Mouse (Mus musculus) C2C12 (cell line): ENCODE measurements around the gene Cyp2t4. TPM values are rescaled to one million over a fixed set of nuclear protein-coding genes. Genes with fewer than 3 reads are reported as not detected.

Experiments
- H3K27me3 ChIP-seq: one replicate; pipeline ENCODE4 v1.6.1; 2011; ENCODE audit not compliant: control insufficient read depth, insufficient read depth, insufficient read length
- H3K36me3 ChIP-seq: one replicate; pipeline ENCODE4 v1.6.1; 2011; ENCODE audit not compliant: control insufficient read depth, insufficient read depth
- H3K4me3 ChIP-seq: one replicate; pipeline ENCODE4 v1.5.1; 2011; ENCODE audit warnings: mild to moderate bottlenecking, control low read depth; ENCODE audit not compliant: poor library complexity, insufficient read depth, severe bottlenecking
- H3K79me2 ChIP-seq: one replicate; pipeline ENCODE4 v1.6.1; 2011; ENCODE audit not compliant: control insufficient read depth, insufficient read depth
- H3K79me3 ChIP-seq: one replicate; pipeline ENCODE4 v1.6.1; 2011; ENCODE audit warnings: low read depth, control low read depth
- H3ac ChIP-seq: one replicate; pipeline ENCODE3; 2011; ENCODE audit warnings: low read depth; ENCODE audit not compliant: control insufficient read depth, insufficient read length
- CEBPB ChIP-seq: IDR thresholded peaks from one replicate; pipeline ENCODE4 v1.6.1; 2011; ENCODE audit warnings: low read depth, mild to moderate bottlenecking, control low read depth, moderate library complexity
- CTCF ChIP-seq: IDR thresholded peaks from one replicate; pipeline ENCODE4 v1.5.1; 2011; ENCODE audit not compliant: control insufficient read depth, insufficient read depth, insufficient read length
- FOSL1 ChIP-seq: IDR thresholded peaks from one replicate; pipeline ENCODE4 v1.8.0; 2011; ENCODE audit warnings: mild to moderate bottlenecking, low read length; ENCODE audit not compliant: poor library complexity, insufficient read depth, severe bottlenecking
- MAX ChIP-seq: IDR thresholded peaks from one replicate; pipeline ENCODE4 v1.6.1; 2011; ENCODE audit warnings: mild to moderate bottlenecking, control low read depth
- MYOD1 ChIP-seq: IDR thresholded peaks from one replicate; pipeline ENCODE4 v1.6.1; 2011; ENCODE audit warnings: low read depth; ENCODE audit not compliant: control insufficient read depth, insufficient read length
- MYOG ChIP-seq: IDR thresholded peaks from one replicate; pipeline ENCODE4 v1.6.1; 2011; ENCODE audit not compliant: control insufficient read depth, insufficient read length; ENCODE audit errors: extremely low read depth
- USF1 ChIP-seq: IDR thresholded peaks from one replicate; pipeline ENCODE4 v1.6.1; 2011; ENCODE audit warnings: low read depth, mild to moderate bottlenecking, control low read depth, moderate library complexity
- polyA plus RNA-seq: library from polyadenylated mRNA; unstranded; fragments of >200 nt; fragmentation: generic; extraction: Trizol; gene quantifications from one replicate; pipeline ENCODE4 v1.2.1, GENCODE M21; 2012; ENCODE audit warnings: missing spikeins

Cyp2t4 gene
- polyA plus RNA-seq, 1 experiment = not detected

DNA sequence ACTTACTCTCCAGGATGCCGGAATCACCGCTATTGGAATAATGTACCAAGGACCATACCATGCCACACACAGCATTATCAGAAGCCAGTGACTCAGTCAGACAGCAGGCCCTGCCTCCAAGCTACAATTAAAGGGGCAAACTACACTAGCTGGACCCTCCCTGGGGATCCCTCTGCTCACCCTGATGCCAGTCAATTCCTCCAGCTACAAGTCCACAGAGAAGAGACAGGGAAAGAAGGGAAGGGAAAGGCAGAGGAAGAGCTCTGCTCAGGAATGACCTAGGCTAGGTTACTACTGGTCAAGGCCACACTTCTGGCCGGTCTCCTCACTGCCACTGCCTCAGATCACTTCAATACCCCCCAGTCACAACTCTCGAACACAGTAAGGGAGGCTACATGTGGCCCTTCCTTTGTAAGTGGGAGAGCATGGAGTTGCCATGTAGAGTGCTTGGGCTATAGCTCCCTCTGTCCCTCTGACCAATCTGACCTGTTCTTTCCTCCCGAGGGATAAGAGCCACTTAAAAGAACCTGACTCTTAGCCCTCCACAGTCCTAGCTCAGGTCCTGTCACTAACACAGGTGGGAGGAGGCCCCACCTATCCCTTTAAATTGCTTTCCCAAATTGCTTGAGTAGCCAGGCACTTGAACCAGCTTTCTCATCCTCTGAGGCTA is 9.4 kb downstream of the Cyp2t4 start:
- H3K36me3 ChIP-seq = peaks cover 10% of the 10 kb centered on the region
- peaks cover 7% of the 10 kb centered on the region for H3K79me3 ChIP-seq
- no peaks in the 10 kb centered on the region for H3K27me3 ChIP-seq
- no peak overlapping the region for H3ac ChIP-seq
- TF ChIP-seq MYOG (no peak), USF1 (no peak), CEBPB (no peak), FOSL1 (no peak), MYOD1 (no peak), CTCF (no peak), MAX (no peak)
- peaks cover 55% of the 10 kb centered on the region for H3K79me2 ChIP-seq
- no peak overlapping the region for H3K4me3 ChIP-seq

DNA sequence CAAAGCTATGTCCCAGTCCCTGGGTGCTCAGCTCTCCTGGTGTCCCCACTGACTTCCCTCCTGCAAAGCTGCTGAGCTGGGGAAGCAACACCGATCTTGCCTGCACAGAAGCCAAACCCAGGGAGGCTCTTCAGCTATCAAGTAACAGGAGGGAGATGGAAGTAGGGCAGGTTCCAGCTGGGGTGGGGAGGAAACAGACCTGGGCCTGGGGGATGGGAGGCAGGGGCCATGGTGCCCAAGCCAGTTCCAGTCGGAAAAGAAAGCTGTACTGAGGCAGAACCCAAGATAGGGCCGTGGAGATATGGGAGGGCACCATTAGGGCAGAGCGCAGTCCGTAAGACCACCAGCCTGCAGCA is 9.9 kb downstream of the Cyp2t4 start:
- TF ChIP-seq CEBPB = no peak
- no peak for TF ChIP-seq MYOD1
- no peak for TF ChIP-seq CTCF
- no peak for TF ChIP-seq MAX
- no peak for TF ChIP-seq USF1
- Histone ChIP-seq H3K79me3 (peaks cover 7% of the 10 kb centered on the region), H3K36me3 (peaks cover 5% of the 10 kb centered on the region)

DNA sequence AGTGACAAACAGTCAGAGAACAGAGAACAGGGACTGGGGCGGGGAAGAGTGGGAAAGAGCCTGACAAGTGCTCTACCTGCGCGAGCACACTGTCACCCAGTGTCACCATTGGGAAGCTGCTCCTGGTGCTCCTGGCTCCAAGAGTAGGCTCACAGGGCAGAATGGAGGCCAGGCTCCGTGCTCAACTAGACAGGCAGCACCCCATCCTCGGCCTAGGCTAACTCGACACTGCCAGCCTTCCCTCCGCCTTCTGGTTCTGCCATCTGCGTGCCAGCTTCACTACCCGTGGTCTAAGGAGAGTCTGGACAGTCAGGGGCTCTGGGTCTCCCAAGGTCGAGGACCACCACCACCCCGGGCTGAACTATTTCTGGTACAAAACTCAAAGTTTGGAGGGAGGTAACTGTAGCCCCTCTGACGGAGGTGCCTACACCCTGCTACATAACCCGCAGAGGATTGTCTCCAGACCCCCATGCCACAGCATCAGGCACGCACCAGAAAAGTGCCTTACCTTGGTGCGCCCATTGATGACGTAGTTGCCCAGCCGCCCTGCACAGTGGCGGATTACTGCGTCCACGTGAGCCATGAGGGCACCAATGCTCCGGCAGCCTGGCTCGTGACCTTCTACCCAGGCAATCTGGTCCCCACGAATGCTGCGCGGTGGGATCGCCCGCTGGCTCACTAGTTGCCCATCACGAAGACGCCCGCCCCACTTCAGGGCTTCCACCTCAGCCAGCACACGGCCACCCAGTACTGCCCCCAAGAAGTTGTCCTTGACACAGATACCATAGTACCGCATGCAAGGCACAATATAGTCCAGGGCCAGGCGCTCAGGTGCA is 10.8 kb downstream of the Cyp2t4 start:
- Histone ChIP-seq H3ac (no peak overlapping the region), H3K27me3 (no peaks in the 10 kb centered on the region), H3K4me3 (no peak overlapping the region), H3K79me3 (peaks cover 7% of the 10 kb centered on the region), H3K36me3 (no peaks in the 10 kb centered on the region), H3K79me2 (peaks cover 55% of the 10 kb centered on the region)
- TF ChIP-seq USF1 (no peak), MYOD1 (no peak), MAX (no peak), FOSL1 (no peak), CEBPB (no peak), CTCF (no peak), MYOG (no peak)

More for the DNA sequence above, 9.9 kb downstream of the Cyp2t4 start:
- Histone ChIP-seq H3K27me3 (no peaks in the 10 kb centered on the region), H3ac (no peak overlapping the region), H3K4me3 (no peak overlapping the region), H3K79me2 (peaks cover 55% of the 10 kb centered on the region)

DNA sequence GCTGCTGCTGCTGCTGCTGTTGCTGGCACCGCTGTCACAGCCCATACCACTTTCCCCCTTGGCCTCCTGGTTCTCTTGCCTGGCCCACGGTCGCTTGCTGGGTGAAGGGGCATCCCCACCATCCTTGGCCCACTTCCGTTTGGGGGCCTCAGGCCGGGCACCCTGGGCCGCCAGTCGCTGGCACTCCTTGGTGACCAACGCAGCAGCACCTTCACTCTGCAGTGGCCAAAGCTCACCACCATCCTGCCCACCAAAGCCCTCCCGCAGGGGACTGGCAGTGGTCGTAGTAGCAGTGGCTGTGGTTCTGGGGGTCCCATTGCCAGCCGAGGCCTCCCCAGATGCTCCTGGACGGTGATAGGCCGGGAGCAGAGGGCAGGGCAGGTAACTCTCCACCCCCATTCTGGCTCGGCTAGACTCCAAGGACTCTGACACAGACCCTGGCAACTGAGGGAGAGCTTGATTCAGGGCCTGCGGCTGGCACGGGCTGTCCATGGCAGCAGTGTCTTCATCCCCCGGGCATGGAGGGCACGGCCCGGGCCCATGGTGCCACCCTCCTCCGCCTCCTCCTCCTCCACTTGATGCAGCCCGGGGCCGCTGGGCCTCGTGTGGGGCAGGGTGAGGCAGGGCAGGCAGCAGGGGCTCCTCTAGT is 11.6 kb downstream of the Cyp2t4 start:
- Histone ChIP-seq H3K27me3 (no peaks in the 10 kb centered on the region), H3ac (peak overlapping the region; percentile 90), H3K79me2 (peaks cover 55% of the 10 kb centered on the region), H3K36me3 (no peaks in the 10 kb centered on the region), H3K4me3 (peak overlapping the region; percentile 69), H3K79me3 (peaks cover 7% of the 10 kb centered on the region)
- TF ChIP-seq MYOG (no peak), MYOD1 (no peak), CEBPB (no peak), CTCF (no peak), MAX (no peak), FOSL1 (no peak), USF1 (no peak)

DNA sequence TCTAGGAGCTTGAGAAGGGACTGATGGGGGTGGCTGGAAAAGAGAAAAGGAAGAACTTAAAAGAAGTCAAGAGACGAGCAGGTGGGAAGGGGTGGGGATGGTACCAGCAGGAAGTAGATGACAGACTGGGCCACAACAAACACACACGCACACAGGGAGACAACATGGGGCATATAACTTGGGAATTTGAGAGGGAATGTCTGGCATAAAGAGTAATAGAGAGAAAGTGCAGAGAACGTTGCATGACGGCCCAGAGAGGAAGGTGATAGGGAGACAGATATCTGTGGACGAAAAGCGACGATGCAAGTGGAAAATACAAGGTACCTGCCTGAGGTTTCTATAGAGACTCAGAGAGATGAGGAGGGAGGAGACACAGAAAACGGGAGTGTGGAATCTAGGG is 12.2 kb downstream of the Cyp2t4 start:
- H3K36me3 ChIP-seq = no peaks in the 10 kb centered on the region

More for the DNA sequence above, 12.2 kb downstream of the Cyp2t4 start:
- H3K27me3 ChIP-seq = no peaks in the 10 kb centered on the region
- TF ChIP-seq FOSL1 = no peak
- TF ChIP-seq MYOD1 = no peak
- TF ChIP-seq MAX = no peak
- TF ChIP-seq USF1 = no peak
- no peak for TF ChIP-seq CEBPB
- TF ChIP-seq MYOG = no peak
- TF ChIP-seq CTCF = no peak
- H3K79me3 ChIP-seq = peaks cover 7% of the 10 kb centered on the region
- peak overlapping the region; percentile 90 for H3ac ChIP-seq
- H3K79me2 ChIP-seq = peaks cover 49% of the 10 kb centered on the region
- peak overlapping the region; percentile 69 for H3K4me3 ChIP-seq
